Mouse (Mus musculus) right cerebral cortex, postnatal 25 days (tissue): ENCODE data around the gene 1700014D04Rik.
"Not testable (repeated sequence)": the region's sequence is repeated elsewhere in the genome, so short reads cannot be mapped to it uniquely, and the experiment has no call there.

Source experiments
- DNase-seq: peaks from one replicate; pipeline ENCODE4 v3.0.0; 2022

Gene 1700014D04Rik

GRCm38 (mm10) chr13:59734347-59734746, 12.2 kb downstream of the 1700014D04Rik start:
- not testable (repeated sequence) for DNase-seq

- no peak for DNase-seq
These were observed 12.6 kb downstream of the 1700014D04Rik start for GRCm38 (mm10) chr13:59733936-59734335.

- no peak for DNase-seq
These were observed 14.9 kb downstream of the 1700014D04Rik start, which contains the start of gene Spata31d1d for GRCm38 (mm10) chr13:59731652-59732051. Gene Spata31d1d (minus strand): TSS chr13:59731752.

DNA sequence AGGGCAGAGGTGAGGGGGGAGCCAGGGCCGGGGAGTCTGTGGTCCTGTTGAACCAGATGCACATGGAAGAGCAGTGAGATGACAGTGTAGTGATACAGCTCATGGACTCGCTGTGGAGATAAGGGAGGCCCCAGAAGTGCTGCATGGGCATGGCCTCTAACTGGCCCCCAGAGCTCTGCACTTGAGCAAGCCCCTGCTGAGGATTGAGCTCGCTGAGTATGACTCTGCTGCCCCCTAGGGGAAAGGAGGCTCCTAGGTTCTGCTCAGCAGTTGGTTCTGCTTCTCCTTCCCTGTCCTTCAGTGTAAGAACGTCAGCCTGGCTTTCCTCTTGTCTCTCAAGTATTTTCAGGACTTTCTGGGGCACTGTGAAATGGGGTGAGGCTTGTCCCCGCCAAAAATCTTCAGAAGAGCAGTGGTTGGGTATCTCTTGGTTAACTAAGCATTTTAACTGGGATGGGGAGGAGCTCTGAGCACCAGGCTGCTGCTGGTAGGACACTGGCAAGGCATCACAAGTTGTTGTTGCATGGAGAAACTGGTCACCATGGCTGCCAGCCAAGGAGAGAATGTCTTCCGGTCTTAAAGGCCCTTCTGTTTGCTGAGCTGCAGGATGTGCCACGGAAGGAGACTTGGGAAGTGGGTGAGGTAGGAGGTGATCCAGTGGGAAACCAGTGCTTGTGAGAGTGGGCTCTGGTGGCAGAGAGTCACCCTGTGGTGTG, 18.0 kb downstream of the 1700014D04Rik start:
- DNase-seq, result peak; percentile 83

GRCm38 (mm10) chr13:59726139-59726867, 20.2 kb downstream of the 1700014D04Rik start:
- DNase-seq, result no peak

DNA sequence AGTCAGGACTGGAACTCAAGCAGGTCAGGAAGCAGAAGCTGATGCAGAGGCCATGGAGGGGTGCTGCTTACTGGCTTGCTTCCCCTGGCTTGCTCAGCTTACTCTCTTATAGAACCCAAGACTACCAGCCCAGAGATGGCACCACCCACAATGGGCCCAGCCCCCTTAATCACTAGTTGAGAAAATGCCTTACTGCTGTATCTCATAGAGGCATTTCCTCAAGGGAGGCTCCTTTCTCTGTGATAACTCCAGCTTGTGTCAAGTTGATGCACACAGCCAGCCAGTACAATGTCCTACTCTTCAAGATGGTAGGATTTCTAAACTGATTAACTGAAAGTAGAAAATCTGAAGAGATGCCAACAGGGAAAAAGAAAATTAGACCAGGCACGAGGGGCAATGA, 24.5 kb downstream of the 1700014D04Rik start:
- not testable (repeated sequence) for DNase-seq

DNA sequence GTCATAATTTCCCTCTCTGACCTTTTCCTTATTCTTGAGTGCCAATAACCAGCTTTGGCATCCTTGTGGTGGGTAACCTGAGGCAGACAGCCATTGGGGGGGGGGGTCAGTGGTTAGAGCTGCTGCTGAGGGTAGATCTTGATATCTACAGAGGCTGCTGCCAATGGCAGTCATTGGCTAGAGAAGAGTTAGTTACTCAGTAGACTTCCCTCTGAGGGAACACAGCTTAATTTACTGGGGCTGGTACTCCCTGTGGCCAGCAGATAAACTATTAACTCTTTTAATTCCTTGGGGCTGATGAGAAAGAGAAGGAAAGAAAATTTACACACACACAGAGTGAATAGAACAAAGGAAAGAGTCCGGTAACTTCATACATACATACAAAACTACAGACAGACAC, 27.1 kb downstream of the 1700014D04Rik start:
- DNase-seq, result no peak

DNA sequence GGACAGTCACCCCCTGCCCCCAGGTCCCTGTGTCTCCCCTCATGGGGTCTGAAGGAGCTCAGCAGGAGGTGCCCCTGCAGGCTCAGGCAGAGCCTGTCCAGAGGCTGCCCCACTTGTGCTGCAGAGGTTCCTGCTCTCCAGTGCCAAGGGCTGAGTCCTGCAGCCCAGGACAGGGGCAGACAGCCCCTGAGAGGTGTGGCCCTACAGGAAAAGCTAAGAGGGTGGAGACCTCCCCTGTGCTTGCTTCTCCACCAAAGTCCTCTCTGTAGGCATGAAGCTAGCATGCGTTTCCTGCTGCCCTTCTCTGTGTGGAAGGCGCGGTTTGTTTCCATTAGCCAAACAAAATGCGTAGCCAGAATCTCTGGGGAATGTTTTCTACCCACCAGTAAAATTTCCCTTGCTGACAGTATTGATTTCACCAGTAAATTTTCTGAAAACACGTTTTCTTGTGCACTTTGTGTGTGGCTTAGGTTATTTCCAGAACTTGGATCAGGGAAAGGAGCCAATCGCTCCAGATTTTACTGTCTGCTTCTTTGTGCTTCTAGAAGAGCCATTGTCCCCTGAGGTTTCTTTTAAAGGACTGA, 27.6 kb downstream of the 1700014D04Rik start:
- DNase-seq, result not testable (repeated sequence)

DNA sequence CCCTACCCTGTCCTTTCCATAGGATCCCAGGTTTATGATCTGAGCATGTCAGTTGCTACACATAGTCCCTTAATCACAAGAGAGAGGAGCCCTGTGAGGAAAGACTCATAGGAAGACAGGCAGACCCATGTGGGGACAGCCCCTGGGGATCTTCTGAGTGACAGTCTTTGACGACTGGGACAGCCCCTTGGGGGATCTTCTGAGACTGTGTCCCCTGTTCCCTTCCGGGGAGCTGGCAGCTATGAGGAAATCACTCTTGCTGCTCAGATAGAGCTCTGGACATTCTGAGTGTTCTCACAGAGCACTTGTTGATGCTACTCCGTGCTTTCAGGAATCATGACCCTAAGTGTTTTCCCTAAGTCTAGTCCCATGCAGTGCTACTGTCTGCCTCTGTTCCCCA, 32.8 kb downstream of the 1700014D04Rik start:
- DNase-seq, result no peak

DNA sequence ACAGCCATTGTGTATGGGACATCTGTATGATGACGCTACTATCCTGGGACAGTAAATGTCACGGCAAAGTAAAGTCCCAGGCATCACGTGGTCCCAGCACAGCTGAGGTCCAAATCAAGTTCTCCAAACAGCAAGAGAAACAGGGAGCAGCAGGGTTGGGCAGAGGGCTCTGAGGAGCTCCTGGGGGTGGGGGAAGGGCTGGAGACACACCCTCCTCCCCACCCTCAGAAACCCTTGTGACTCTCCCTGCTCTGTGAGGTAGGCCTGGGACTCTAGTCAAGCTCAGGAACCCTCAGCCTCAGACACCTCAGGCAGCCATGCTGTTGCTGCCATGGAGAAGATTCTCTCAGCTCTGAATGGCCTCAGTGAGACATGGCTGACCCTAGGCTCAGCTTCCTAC, 34.6 kb downstream of the 1700014D04Rik start, which contains the start of gene Spata31d1b:
TSS of gene Spata31d1b (plus strand) at position 301 of the 400 bp plus-strand sequence.
- DNase-seq, result not testable (repeated sequence)

DNA sequence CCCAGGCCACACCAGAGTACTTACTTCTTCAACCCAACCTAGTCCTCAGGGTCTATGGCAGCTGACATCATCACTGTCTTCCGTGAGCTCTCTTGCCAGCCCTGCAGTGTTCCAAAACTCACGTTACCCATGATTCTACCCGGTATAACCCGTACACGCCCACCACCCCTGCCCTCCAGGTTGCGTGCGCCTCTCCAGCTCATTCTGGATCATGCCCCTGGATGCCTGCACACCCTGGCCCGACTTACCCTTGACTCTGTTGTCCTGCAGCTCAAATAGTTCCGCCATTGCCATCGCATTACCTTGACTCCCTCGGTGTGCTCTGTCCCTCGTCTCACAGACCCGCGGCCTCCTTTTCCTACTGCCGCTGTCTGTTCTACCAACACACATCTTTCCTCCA, 36.3 kb downstream of the 1700014D04Rik start, which contains the start of gene Spata31d1a:
TSS of gene Spata31d1a (minus strand) at position 101 of the 400 bp plus-strand sequence.
- DNase-seq, result no peak

GRCm38 (mm10) chr13:59704562-59704961, 42.0 kb downstream of the 1700014D04Rik start:
- DNase-seq, result no peak

DNA sequence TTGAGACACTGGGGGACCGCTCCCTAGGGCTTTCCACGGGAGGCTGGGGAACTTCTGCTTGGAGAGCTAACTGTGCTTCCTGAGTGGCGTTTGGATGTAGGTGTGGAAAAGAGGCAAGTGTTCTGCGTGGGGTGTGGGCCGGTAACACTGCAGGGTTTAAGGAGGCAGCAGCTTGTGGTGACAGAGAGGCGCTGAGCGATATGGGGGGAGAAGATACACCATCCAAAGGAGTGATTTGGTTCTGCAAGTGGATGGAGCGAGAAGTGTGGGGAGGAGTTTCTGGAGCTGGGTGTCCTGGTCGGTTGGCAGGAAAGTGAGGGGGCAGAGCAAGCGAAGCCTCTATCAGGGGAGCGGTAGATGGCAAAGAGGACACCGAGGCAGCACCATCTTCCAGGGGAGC, 43.0 kb downstream of the 1700014D04Rik start:
- peak; percentile 43 for DNase-seq

- DNase-seq, result not testable (repeated sequence)
These were observed 46.4 kb downstream of the 1700014D04Rik start for GRCm38 (mm10) chr13:59700137-59700536.

DNA sequence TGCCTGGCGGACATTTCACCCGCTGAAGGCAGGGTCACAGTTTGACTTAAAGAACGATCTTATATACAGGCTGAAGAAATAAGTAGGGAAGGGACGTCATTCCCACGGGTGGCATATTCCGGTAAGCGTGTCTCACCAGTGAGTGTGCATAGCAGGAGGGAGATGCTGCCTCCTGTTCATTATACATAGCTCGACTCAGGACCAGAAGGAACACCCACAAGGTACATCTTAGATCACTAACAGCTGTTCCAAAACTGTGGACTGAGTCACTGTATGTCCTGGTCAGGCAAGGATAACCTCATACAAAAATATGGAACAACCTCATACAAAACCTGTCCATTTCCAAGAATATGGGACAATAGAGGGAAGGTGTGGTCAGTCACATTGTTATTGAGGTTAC, 47.4 kb downstream of the 1700014D04Rik start:
- DNase-seq, result no peak

- no peak for DNase-seq
These were observed 50.8 kb downstream of the 1700014D04Rik start for GRCm38 (mm10) chr13:59695781-59696180.

- DNase-seq, result no peak
These were observed 52.5 kb downstream of the 1700014D04Rik start, which contains the start of gene 4921517D22Rik for GRCm38 (mm10) chr13:59694008-59694407. Gene 4921517D22Rik (minus strand): TSS chr13:59694108.

- no peak for DNase-seq
These were observed 55.1 kb downstream of the 1700014D04Rik start for GRCm38 (mm10) chr13:59691478-59691877.
